Mouse (Mus musculus) neural tube, embryonic 12.5 days (tissue): Measurements from ENCODE around the gene Lasp1. TPM values are rescaled to one million over a fixed set of nuclear protein-coding genes. Genes with fewer than 3 reads are reported as not detected.

Experiments used
- ATAC-seq: fragments of 200-750 bp; cut with Nextera tagmentation; 2 replicates; pipeline ENCODE4 v1.8.0; 2017; ENCODE audit warnings: low read depth, mild to moderate bottlenecking, moderate TSS enrichment, moderate library complexity; ENCODE audit not compliant: low FRiP score
- H3K27ac ChIP-seq: fragments of 300-500 bp; sonication (generic); 2 replicates; pipeline ENCODE4 v1.5.1; 2016
- H3K27me3 ChIP-seq: fragments of 300-500 bp; sonication (generic); replicated peaks from 2 replicates; pipeline ENCODE4 v1.6.1; 2016; ENCODE audit warnings: mild to moderate bottlenecking
- H3K36me3 ChIP-seq: fragments of 300-500 bp; sonication (generic); 2 replicates; pipeline ENCODE4 v1.6.1; 2016; ENCODE audit warnings: mild to moderate bottlenecking
- H3K4me1 ChIP-seq: fragments of 300-500 bp; sonication (generic); 2 replicates; pipeline ENCODE4 v1.6.1; 2016
- H3K4me2 ChIP-seq: fragments of 300-500 bp; sonication (generic); replicated peaks from 2 replicates; pipeline ENCODE4 v1.6.1; 2016; ENCODE audit warnings: mild to moderate bottlenecking
- H3K4me3 ChIP-seq: fragments of 300-500 bp; sonication (generic); 2 replicates; pipeline ENCODE4 v1.5.1; 2016
- H3K9ac ChIP-seq: fragments of 300-500 bp; sonication (generic); 2 replicates; pipeline ENCODE4 v1.6.1; 2016; ENCODE audit warnings: mild to moderate bottlenecking
- H3K9me3 ChIP-seq: fragments of 300-500 bp; sonication (generic); 2 replicates; pipeline ENCODE4 v1.6.1; 2016; ENCODE audit warnings: mild to moderate bottlenecking
- WGBS: fragments of 180-500 bp; shearing (Covaris S2); methylation state at CpG from one replicate; pipeline ENCODE4 v1.1.7; 2016; 5-methylcytosine and 5-hydroxymethylcytosine counted together
- polyA plus RNA-seq: library from polyadenylated mRNA; unstranded; fragments of >200 nt; fragmentation: Nextera tagmentation; extraction: Ambion mirVana; gene quantifications from 2 replicates; pipeline ENCODE4 v1.2.1, GENCODE M21; 2016

Lasp1 gene
- polyA plus RNA-seq, 1 experiment from 2014 or later: 105 TPM

- peaks cover 40% of the 10 kb centered on the region for H3K4me1 ChIP-seq
- ATAC-seq: no peak
- no peak overlapping the region for H3K27ac ChIP-seq
- no peak overlapping the region for H3K9ac ChIP-seq
- H3K27me3 ChIP-seq: no peaks in the 10 kb centered on the region
- no peaks in the 10 kb centered on the region for H3K9me3 ChIP-seq
- peaks cover 44% of the 10 kb centered on the region for H3K36me3 ChIP-seq
- no peak overlapping the region for H3K4me2 ChIP-seq
- no peak overlapping the region for H3K4me3 ChIP-seq
- WGBS: 84% methylated on average over 5 of the region's 5 CpGs
These were observed 17.4 kb downstream of the Lasp1 start for GRCm38 (mm10) chr11:97816176-97816575.

GRCm38 (mm10) chr11:97816916-97817315 is 18.1 kb downstream of the Lasp1 start:
- 63% methylated on average over 9 of the region's 9 CpGs for WGBS
- Histone ChIP-seq H3K9me3 (no peaks in the 10 kb centered on the region), H3K27ac (no peak overlapping the region), H3K36me3 (peaks cover 50% of the 10 kb centered on the region), H3K4me1 (peaks cover 32% of the 10 kb centered on the region), H3K27me3 (no peaks in the 10 kb centered on the region), H3K4me2 (no peak overlapping the region), H3K9ac (no peak overlapping the region), H3K4me3 (no peak overlapping the region)
- no peak for ATAC-seq

GRCm38 (mm10) chr11:97817379-97817778 is 18.6 kb downstream of the Lasp1 start:
- ATAC-seq: no peak
- H3K27me3 ChIP-seq: no peaks in the 10 kb centered on the region
- H3K27ac ChIP-seq: no peak overlapping the region; the same call in 1 of the 2 replicates
- H3K9ac ChIP-seq: no peak overlapping the region
- H3K4me2 ChIP-seq: no peak overlapping the region
- H3K9me3 ChIP-seq: no peaks in the 10 kb centered on the region
- peaks cover 28% of the 10 kb centered on the region for H3K4me1 ChIP-seq
- WGBS: 57% methylated on average over 5 of the region's 5 CpGs
- peaks cover 50% of the 10 kb centered on the region for H3K36me3 ChIP-seq
- H3K4me3 ChIP-seq: no peak overlapping the region

GRCm38 (mm10) chr11:97818003-97818402 is 19.2 kb downstream of the Lasp1 start:
- Histone ChIP-seq H3K4me2 (0 out of 2 replicates have a peak overlapping the region, but pooled peaks have one; percentile 20), H3K9ac (no peak overlapping the region), H3K4me1 (peaks cover 22% of the 10 kb centered on the region), H3K27ac (no peak overlapping the region), H3K9me3 (no peaks in the 10 kb centered on the region), H3K4me3 (no peak overlapping the region), H3K27me3 (no peaks in the 10 kb centered on the region), H3K36me3 (peaks cover 53% of the 10 kb centered on the region)
- no peak for ATAC-seq
- WGBS: 51% methylated on average over 6 of the region's 6 CpGs

GRCm38 (mm10) chr11:97818571-97818970 is 19.8 kb downstream of the Lasp1 start:
- peaks cover 16% of the 10 kb centered on the region for H3K4me1 ChIP-seq

GRCm38 (mm10) chr11:97819102-97819501 is 20.3 kb downstream of the Lasp1 start:
- 60% methylated on average over 4 of the region's 4 CpGs for WGBS
- no peaks in the 10 kb centered on the region for H3K9me3 ChIP-seq
- ATAC-seq: no peak
- no peaks in the 10 kb centered on the region for H3K27me3 ChIP-seq
- H3K9ac ChIP-seq: no peak overlapping the region; the same call in 1 of the 2 replicates
- no peak overlapping the region for H3K4me3 ChIP-seq
- H3K36me3 ChIP-seq: peaks cover 50% of the 10 kb centered on the region
- no peak overlapping the region for H3K4me2 ChIP-seq
- H3K4me1 ChIP-seq: peaks cover 16% of the 10 kb centered on the region
- H3K27ac ChIP-seq: no peak overlapping the region

More at GRCm38 (mm10) chr11:97818571-97818970, 19.8 kb downstream of the Lasp1 start:
- Histone ChIP-seq H3K4me3 (no peak overlapping the region), H3K9me3 (no peaks in the 10 kb centered on the region), H3K9ac (no peak overlapping the region; the same call in 1 of the 2 replicates), H3K27ac (peak overlapping the region; percentile 46; the same call in 1 of the 2 replicates), H3K27me3 (no peaks in the 10 kb centered on the region), H3K4me2 (no peak overlapping the region; the same call in 1 of the 2 replicates), H3K36me3 (peaks cover 50% of the 10 kb centered on the region)
- 10% methylated on average over 4 of the region's 4 CpGs for WGBS
- ATAC-seq: peak; percentile 72

- H3K4me2 ChIP-seq: no peak overlapping the region
- no peak overlapping the region for H3K27ac ChIP-seq
- no peak overlapping the region for H3K4me3 ChIP-seq
- H3K36me3 ChIP-seq: peaks cover 50% of the 10 kb centered on the region
- no peaks in the 10 kb centered on the region for H3K27me3 ChIP-seq
- no peaks in the 10 kb centered on the region for H3K9me3 ChIP-seq
- 81% methylated on average over 5 of the region's 5 CpGs for WGBS
- H3K4me1 ChIP-seq: peaks cover 16% of the 10 kb centered on the region
- no peak overlapping the region for H3K9ac ChIP-seq
- no peak for ATAC-seq
These were observed 21.1 kb downstream of the Lasp1 start for GRCm38 (mm10) chr11:97819923-97820322.

- H3K27ac ChIP-seq: no peak overlapping the region
- no peaks in the 10 kb centered on the region for H3K9me3 ChIP-seq
- peaks cover 19% of the 10 kb centered on the region for H3K4me1 ChIP-seq
- no peak overlapping the region for H3K4me2 ChIP-seq
- WGBS: 68% methylated on average over 4 of the region's 4 CpGs
- H3K27me3 ChIP-seq: no peaks in the 10 kb centered on the region
- H3K4me3 ChIP-seq: no peak overlapping the region
- H3K36me3 ChIP-seq: peaks cover 50% of the 10 kb centered on the region
- no peak overlapping the region for H3K9ac ChIP-seq
- no peak for ATAC-seq
These were observed 22.0 kb downstream of the Lasp1 start for GRCm38 (mm10) chr11:97820840-97821239.

GRCm38 (mm10) chr11:97821401-97822064 is 22.7 kb downstream of the Lasp1 start:
- WGBS: 90% methylated on average over 8 of the region's 8 CpGs
- H3K4me2 ChIP-seq: no peak overlapping the region
- H3K4me3 ChIP-seq: no peak overlapping the region
- H3K9me3 ChIP-seq: no peaks in the 10 kb centered on the region
- H3K9ac ChIP-seq: no peak overlapping the region
- H3K4me1 ChIP-seq: peaks cover 19% of the 10 kb centered on the region
- no peaks in the 10 kb centered on the region for H3K27me3 ChIP-seq
- no peak for ATAC-seq
- H3K27ac ChIP-seq: no peak overlapping the region
- H3K36me3 ChIP-seq: peaks cover 50% of the 10 kb centered on the region

- no peaks in the 10 kb centered on the region for H3K9me3 ChIP-seq
- H3K4me3 ChIP-seq: no peak overlapping the region
- ATAC-seq: no peak
- no peak overlapping the region for H3K27ac ChIP-seq
- peaks cover 12% of the 10 kb centered on the region for H3K4me1 ChIP-seq
- no peak overlapping the region for H3K9ac ChIP-seq
- H3K36me3 ChIP-seq: peaks cover 60% of the 10 kb centered on the region
- WGBS: 78% methylated on average over 20 of the region's 20 CpGs
- H3K4me2 ChIP-seq: no peak overlapping the region
- H3K27me3 ChIP-seq: no peaks in the 10 kb centered on the region
These were observed 24.2 kb downstream of the Lasp1 start for GRCm38 (mm10) chr11:97822840-97823603.

- Histone ChIP-seq H3K9ac (no peak overlapping the region), H3K27ac (no peak overlapping the region), H3K36me3 (peaks cover 62% of the 10 kb centered on the region), H3K9me3 (no peaks in the 10 kb centered on the region), H3K4me3 (no peak overlapping the region), H3K4me1 (peaks cover 3% of the 10 kb centered on the region), H3K27me3 (no peaks in the 10 kb centered on the region), H3K4me2 (no peak overlapping the region)
- 94% methylated on average over 11 of the region's 11 CpGs for WGBS
- no peak for ATAC-seq
These were observed 25.4 kb downstream of the Lasp1 start for GRCm38 (mm10) chr11:97824168-97824567.

- Histone ChIP-seq H3K9ac (no peak overlapping the region), H3K4me3 (no peak overlapping the region), H3K27me3 (no peaks in the 10 kb centered on the region), H3K36me3 (peaks cover 64% of the 10 kb centered on the region), H3K4me1 (peaks cover 3% of the 10 kb centered on the region; the same call in 1 of the 2 replicates), H3K9me3 (no peaks in the 10 kb centered on the region), H3K27ac (no peak overlapping the region), H3K4me2 (no peak overlapping the region)
- ATAC-seq: no peak
- 80% methylated on average over 6 of the region's 6 CpGs for WGBS
These were observed 26.1 kb downstream of the Lasp1 start for GRCm38 (mm10) chr11:97824895-97825294.
